Mouse (Mus musculus): ENCODE measurements around the gene Ccdc84.

DNA sequence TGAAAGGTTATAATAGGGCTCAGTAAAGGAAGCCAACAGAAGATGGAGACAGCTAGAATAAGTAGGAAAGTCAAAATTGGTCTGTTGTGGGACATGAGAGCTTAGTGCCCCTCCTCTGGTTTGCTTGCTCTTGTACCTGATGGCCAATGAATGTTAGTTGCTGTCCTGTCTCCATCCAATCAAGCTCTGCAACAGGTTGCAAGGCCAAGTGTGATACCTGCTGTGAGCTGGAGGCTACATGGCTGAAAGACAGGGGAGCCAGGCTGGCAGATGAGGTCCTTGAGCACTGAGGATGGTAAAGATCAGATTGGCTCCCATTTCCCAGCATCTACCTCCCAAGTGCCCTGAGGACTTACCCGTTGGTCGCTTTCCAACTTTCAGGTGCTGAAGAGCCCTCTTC lies 5.6 kb downstream of the Ccdc84 start:
- no peak for TF ChIP-seq GATA1 (IDR thresholded peaks at IDR 0.05; ENCODE audit: low read length)
- no peak for TF ChIP-seq TAL1 (IDR thresholded peaks at IDR 0.05; ENCODE audit: low read length)

Measured in erythroblast, embryonic 14.5 days (primary cell).